Mouse (Mus musculus) CD4-positive, CD25-positive, alpha-beta regulatory T cell, adult 9 weeks (primary cell): ENCODE measurements around the gene Msh3. TPM values are rescaled to one million over a fixed set of nuclear protein-coding genes. Genes with fewer than 3 reads are reported as not detected.

Experiments used
- polyA plus RNA-seq: library from polyadenylated mRNA; unstranded; fragments of 100-300 nt; shearing (Covaris generic); gene quantifications from one replicate; pipeline ENCODE4 v1.2.1, GENCODE M21; 2017

Gene Msh3
- 36.2 TPM for polyA plus RNA-seq

GRCm38 (mm10) chr13:92354456-92355271, at the start of gene Msh3, which contains the start of gene Dhfr:
Msh3 (minus strand) TSS chr13:92355003.
Dhfr (plus strand) TSS chr13:92354726.

GRCm38 (mm10) chr13:92305680-92306079, 49.1 kb downstream of the Msh3 start, which contains the start of gene Gm20379:
Gm20379 (plus strand) TSS chr13:92305980.

Other genes starting within 250 kb of the Msh3 start
- 6.2 TPM for gene Rasgrf2, start 223.3 kb downstream of the Msh3 start, polyA plus RNA-seq
- gene Gm20379, start 49.0 kb downstream of the Msh3 start, polyA plus RNA-seq = 1.9 TPM
- 3.1 TPM for gene Dhfr, start 277 bp downstream of the Msh3 start, polyA plus RNA-seq
- 0.14 TPM for gene Ankrd34b, start 70.9 kb upstream of the Msh3 start, polyA plus RNA-seq
- 8.4 TPM for gene Fam151b, start 129.0 kb upstream of the Msh3 start, polyA plus RNA-seq
- 16.0 TPM for gene Zfyve16, start 175.9 kb upstream of the Msh3 start, polyA plus RNA-seq
- not detected for gene Spz1, start 221.2 kb upstream of the Msh3 start, polyA plus RNA-seq